Mouse (Mus musculus): ENCODE measurements at regions not wholly inside any gene's neighbourhood (a gene's known extent, or its start where the extent isn't known, plus 50 kb on each side); places are given as distances from the start of the nearest gene placed in this dataset.

DNA sequence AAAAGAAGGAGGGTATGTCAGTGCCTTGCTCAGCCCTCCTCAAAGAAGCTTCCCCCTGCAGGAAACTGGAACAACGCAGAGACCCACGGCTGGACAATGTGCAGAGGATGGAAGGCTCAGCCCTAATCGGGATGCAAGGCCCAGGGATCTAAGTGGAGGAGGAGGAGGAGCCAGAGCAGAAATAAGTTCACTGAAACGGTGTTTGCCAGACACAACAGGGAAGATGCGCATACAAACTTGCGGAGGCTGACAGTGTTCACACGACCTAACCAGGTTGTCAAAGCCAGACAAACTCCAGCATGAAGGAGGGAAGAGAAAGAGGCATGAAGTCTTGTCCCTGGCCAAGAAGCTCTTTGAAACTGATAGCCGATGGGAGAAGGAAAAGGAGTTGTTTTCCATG, 98.3 kb downstream of the Sall1 start:
- Histone ChIP-seq H3K4me1 (ENCODE audit: control insufficient read depth, insufficient read depth, low read length) (no peaks in the 10 kb centered on the region), H3K27ac (ENCODE audit: low read length) (no peak overlapping the region), H3K9ac (ENCODE audit: low read length) (no peak overlapping the region), H3K27me3 (ENCODE audit: control insufficient read depth, insufficient read depth, low read length) (no peaks in the 10 kb centered on the region), H3K36me3 (ENCODE audit: control insufficient read depth, insufficient read depth, low read length) (no peaks in the 10 kb centered on the region), H3K4me3 (replicated peaks; ENCODE audit: low read length) (no peak overlapping the region), H3K9me3 (replicated peaks; ENCODE audit: control insufficient read depth, low read length) (0 out of 2 replicates have a peak, but pooled peaks cover 3% of the 10 kb centered on the region), H3K4me2 (ENCODE audit: low read depth, low read length) (no peak overlapping the region)
- no peak for ATAC-seq (ENCODE audit: insufficient read depth, low FRiP score)
- WGBS, result 60% methylated on average over 8 of the region's 8 CpGs

DNA sequence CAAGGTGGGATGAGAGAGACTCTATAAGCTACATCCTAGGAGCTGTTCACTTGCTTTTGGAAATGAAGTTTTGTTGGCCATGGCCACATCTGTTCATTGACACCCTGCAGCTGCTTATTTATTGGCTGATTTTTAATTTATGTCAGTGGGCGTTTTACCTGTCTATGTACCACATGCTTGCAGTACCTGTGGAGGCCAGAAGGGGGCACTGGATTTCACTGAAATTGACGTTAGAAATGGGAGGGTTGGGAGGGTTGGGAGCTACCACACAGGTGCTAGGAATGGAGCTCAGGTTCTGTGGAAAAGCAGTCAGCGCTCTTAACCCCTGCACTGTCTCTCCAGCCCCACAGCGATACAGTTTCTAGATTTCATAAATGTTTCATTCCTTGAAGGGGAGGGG, 99.9 kb downstream of the Sall1 start:
- H3K9me3 ChIP-seq (replicated peaks; ENCODE audit: control insufficient read depth, low read length), result 0 out of 2 replicates have a peak, but pooled peaks cover 3% of the 10 kb centered on the region
- no peaks in the 10 kb centered on the region for H3K36me3 ChIP-seq (ENCODE audit: control insufficient read depth, insufficient read depth, low read length)
- no peak overlapping the region for H3K9ac ChIP-seq (ENCODE audit: low read length)
- H3K4me2 ChIP-seq (ENCODE audit: low read depth, low read length), result no peak overlapping the region
- H3K27me3 ChIP-seq (ENCODE audit: control insufficient read depth, insufficient read depth, low read length), result no peaks in the 10 kb centered on the region
- 54% methylated on average over 4 of the region's 4 CpGs for WGBS
- no peak overlapping the region for H3K4me3 ChIP-seq (replicated peaks; ENCODE audit: low read length)
- H3K4me1 ChIP-seq (ENCODE audit: control insufficient read depth, insufficient read depth, low read length), result no peaks in the 10 kb centered on the region
- ATAC-seq (ENCODE audit: insufficient read depth, low FRiP score), result no peak
- H3K27ac ChIP-seq (ENCODE audit: low read length), result no peak overlapping the region

DNA sequence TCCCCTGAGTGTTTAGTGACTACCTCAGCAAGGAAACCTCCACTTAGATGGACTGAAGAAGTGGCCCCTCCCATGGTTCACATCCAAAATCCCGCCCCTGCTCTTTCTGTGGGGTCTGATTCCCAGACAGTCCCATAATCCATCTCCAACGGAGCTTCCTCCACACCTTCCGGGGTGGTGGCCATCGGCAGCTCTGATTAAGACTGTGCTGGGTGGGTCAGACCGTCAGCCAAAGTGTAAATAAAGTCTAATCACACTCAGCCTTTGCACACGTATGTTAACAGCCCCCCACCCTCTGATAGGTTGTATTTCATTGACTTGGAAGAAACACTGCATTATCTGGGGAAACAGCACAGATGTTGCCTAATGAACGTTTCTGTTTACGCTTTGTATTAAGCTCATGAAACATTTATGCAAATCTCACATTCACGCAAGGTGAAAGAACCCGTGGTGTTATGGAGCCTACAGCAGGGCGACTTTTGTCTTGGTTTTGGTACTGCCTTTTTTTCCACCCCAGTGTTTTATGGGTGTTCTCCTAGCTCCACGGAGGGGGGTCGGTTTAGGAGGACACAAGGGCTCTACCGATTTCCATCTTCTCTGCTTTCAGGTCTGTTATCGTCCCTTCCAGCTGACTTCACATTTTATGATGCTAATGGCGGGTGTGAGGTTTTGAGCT, 104.8 kb downstream of the Sall1 start:
- Histone ChIP-seq H3K36me3 (ENCODE audit: control insufficient read depth, insufficient read depth, low read length) (no peaks in the 10 kb centered on the region), H3K27ac (ENCODE audit: low read length) (no peak overlapping the region), H3K4me3 (replicated peaks; ENCODE audit: low read length) (no peak overlapping the region), H3K9me3 (replicated peaks; ENCODE audit: control insufficient read depth, low read length) (0 out of 2 replicates have a peak, but pooled peaks cover 3% of the 10 kb centered on the region), H3K27me3 (ENCODE audit: control insufficient read depth, insufficient read depth, low read length) (no peaks in the 10 kb centered on the region), H3K9ac (ENCODE audit: low read length) (no peak overlapping the region), H3K4me1 (ENCODE audit: control insufficient read depth, insufficient read depth, low read length) (no peaks in the 10 kb centered on the region), H3K4me2 (ENCODE audit: low read depth, low read length) (no peak overlapping the region)
- no peak for ATAC-seq (ENCODE audit: insufficient read depth, low FRiP score)
- 47% methylated on average over 16 of the region's 16 CpGs for WGBS

DNA sequence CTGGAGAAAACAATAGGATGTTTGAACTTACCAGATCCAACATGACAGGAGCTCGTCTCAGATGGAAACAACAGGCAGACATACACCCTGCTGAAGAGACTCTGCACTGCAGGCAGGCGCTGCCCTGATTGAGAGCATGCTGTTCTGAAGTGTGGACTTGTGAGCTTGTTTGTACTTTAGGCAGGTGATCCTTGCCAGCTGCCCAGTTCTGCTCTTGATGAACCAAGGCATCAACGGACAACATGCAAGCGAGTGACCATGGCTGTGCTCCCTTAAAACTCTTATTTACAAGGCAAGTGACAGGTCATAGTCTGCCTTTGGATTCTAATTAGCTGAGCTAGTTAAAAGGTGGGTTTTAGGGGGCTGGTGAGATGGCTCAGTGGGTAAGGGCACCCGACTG, 109.3 kb downstream of the Sall1 start:
- H3K27ac ChIP-seq (ENCODE audit: low read length), result no peak overlapping the region
- H3K4me3 ChIP-seq (replicated peaks; ENCODE audit: low read length), result no peak overlapping the region
- H3K36me3 ChIP-seq (ENCODE audit: control insufficient read depth, insufficient read depth, low read length), result no peaks in the 10 kb centered on the region
- no peak for ATAC-seq (ENCODE audit: insufficient read depth, low FRiP score)
- no peaks in the 10 kb centered on the region for H3K27me3 ChIP-seq (ENCODE audit: control insufficient read depth, insufficient read depth, low read length)
- H3K4me2 ChIP-seq (ENCODE audit: low read depth, low read length), result no peak overlapping the region
- no peaks in the 10 kb centered on the region for H3K9me3 ChIP-seq (replicated peaks; ENCODE audit: control insufficient read depth, low read length)
- H3K9ac ChIP-seq (ENCODE audit: low read length), result no peak overlapping the region
- WGBS, result 88% methylated on average over 5 of the region's 5 CpGs
- no peaks in the 10 kb centered on the region for H3K4me1 ChIP-seq (ENCODE audit: control insufficient read depth, insufficient read depth, low read length)

DNA sequence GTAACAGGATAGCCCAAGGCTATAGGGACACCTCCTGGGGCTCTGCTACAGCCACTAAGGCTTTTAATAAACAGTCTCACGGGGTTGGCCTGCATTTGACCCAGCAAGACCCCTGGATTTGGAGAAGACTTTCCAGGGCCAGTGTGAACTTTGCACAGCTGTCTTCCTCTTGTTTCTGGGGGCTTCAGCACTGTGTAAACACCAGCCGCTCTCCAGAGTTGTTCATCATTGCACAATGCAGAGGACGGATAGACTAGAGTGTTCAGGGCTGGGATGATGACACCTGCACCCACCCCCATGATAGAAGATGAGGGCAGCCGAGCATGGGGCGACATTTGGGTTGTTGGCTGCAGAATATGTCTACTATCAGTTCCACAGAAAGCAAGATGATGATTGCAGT, 112.9 kb downstream of the Sall1 start:
- H3K4me3 ChIP-seq (replicated peaks; ENCODE audit: low read length), result no peak overlapping the region
- H3K36me3 ChIP-seq (ENCODE audit: control insufficient read depth, insufficient read depth, low read length), result no peaks in the 10 kb centered on the region
- no peaks in the 10 kb centered on the region for H3K9me3 ChIP-seq (replicated peaks; ENCODE audit: control insufficient read depth, low read length)
- H3K4me1 ChIP-seq (ENCODE audit: control insufficient read depth, insufficient read depth, low read length), result peaks cover 7% of the 10 kb centered on the region
- H3K27ac ChIP-seq (ENCODE audit: low read length), result no peak overlapping the region
- H3K9ac ChIP-seq (ENCODE audit: low read length), result no peak overlapping the region
- H3K4me2 ChIP-seq (ENCODE audit: low read depth, low read length), result no peak overlapping the region
- no peaks in the 10 kb centered on the region for H3K27me3 ChIP-seq (ENCODE audit: control insufficient read depth, insufficient read depth, low read length)
- no peak for ATAC-seq (ENCODE audit: insufficient read depth, low FRiP score)
- 46% methylated on average over 5 of the region's 5 CpGs for WGBS

DNA sequence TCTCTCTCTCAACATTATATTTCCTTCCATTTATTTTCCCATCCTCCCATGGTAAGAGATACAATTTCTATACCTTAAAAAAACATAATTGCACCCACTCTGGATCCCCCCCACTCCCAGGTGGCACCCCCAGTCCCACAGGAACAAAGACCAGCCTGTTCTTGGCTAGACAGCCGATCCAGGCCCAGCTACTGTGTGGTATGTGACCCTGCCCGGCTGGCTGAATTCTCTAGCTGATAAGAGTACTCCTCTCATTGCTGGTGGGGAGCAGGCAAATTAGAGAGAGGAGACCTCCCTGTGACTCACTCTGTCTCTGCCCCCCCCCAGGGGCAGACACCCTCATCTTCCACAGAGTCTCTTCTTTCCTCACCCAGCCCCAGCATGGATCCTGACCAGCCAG, 113.6 kb downstream of the Sall1 start:
- Histone ChIP-seq H3K4me1 (ENCODE audit: control insufficient read depth, insufficient read depth, low read length) (peaks cover 7% of the 10 kb centered on the region), H3K27ac (ENCODE audit: low read length) (no peak overlapping the region), H3K4me2 (ENCODE audit: low read depth, low read length) (no peak overlapping the region), H3K27me3 (ENCODE audit: control insufficient read depth, insufficient read depth, low read length) (no peaks in the 10 kb centered on the region), H3K9ac (ENCODE audit: low read length) (no peak overlapping the region), H3K9me3 (replicated peaks; ENCODE audit: control insufficient read depth, low read length) (no peaks in the 10 kb centered on the region), H3K4me3 (replicated peaks; ENCODE audit: low read length) (no peak overlapping the region), H3K36me3 (ENCODE audit: control insufficient read depth, insufficient read depth, low read length) (no peaks in the 10 kb centered on the region)
- 28% methylated on average over 2 of the region's 2 CpGs for WGBS
- ATAC-seq (ENCODE audit: insufficient read depth, low FRiP score), result no peak

DNA sequence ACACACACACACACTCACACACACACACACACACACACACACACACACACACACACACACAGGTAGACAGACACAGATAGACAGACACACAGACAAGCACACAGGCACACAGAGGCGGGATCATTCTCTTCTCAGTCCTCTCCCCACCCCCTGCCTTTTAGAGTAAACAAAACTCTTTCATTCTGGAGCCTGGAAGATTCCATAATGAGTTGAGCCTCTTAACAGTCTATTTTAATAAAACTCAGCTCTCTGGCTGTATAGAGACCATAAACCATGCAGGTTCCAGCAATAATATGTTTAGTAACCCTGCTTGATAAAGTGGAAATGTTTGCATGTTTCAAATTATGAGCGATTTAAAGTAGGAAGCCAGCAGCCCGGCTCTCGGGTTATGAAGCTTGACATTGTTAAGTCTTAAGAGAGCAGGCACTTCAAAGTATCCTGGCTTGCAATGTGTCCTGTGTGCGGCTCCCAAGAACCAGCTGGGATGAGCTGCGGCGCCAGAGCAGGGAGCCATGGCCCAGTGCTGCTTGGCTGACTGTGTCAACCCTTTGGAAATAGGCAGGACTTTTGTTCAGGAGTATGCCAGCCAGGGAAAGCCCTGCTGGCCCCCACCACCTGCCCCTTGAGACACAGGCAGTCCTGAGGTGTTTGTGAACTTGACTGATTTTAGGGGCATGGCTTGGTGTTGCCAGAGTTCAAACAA, 115.1 kb downstream of the Sall1 start:
- H3K27me3 ChIP-seq (ENCODE audit: control insufficient read depth, insufficient read depth, low read length), result no peaks in the 10 kb centered on the region
- ATAC-seq (ENCODE audit: insufficient read depth, low FRiP score), result peak; percentile 50; the same call in 1 of the 2 replicates
- WGBS, result 26% methylated on average over 7 of the region's 7 CpGs
- H3K9me3 ChIP-seq (replicated peaks; ENCODE audit: control insufficient read depth, low read length), result no peaks in the 10 kb centered on the region
- peak overlapping the region; percentile 38 for H3K27ac ChIP-seq (ENCODE audit: low read length)
- H3K9ac ChIP-seq (ENCODE audit: low read length), result no peak overlapping the region
- H3K4me3 ChIP-seq (replicated peaks; ENCODE audit: low read length), result no peak overlapping the region
- H3K4me2 ChIP-seq (ENCODE audit: low read depth, low read length), result 0 out of 2 replicates have a peak overlapping the region, but pooled peaks have one; percentile 4
- H3K4me1 ChIP-seq (ENCODE audit: control insufficient read depth, insufficient read depth, low read length), result peaks cover 7% of the 10 kb centered on the region
- H3K36me3 ChIP-seq (ENCODE audit: control insufficient read depth, insufficient read depth, low read length), result no peaks in the 10 kb centered on the region

DNA sequence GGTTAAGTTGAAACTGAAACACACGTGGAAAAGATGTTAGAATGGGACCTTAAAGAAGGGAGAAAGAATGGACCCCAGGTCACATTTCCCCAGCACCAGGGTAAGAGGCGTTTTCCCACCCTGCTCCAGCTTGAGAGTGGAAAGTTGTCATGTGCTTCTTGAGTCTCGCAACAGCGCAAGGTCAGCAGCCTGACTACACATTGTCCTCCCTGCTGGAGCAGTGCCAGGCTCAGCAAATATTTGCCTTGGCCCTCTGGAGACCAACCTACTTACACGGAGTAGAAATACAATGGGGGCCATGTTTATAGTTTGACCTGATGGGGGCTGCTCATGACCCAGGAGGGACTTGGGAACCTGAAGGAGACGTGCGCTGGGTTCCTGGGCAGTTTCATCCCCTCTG, 121.1 kb downstream of the Sall1 start:
- Histone ChIP-seq H3K4me1 (ENCODE audit: control insufficient read depth, insufficient read depth, low read length) (0 out of 2 replicates have a peak, but pooled peaks cover 6% of the 10 kb centered on the region), H3K27me3 (ENCODE audit: control insufficient read depth, insufficient read depth, low read length) (no peaks in the 10 kb centered on the region), H3K36me3 (ENCODE audit: control insufficient read depth, insufficient read depth, low read length) (no peaks in the 10 kb centered on the region), H3K4me2 (ENCODE audit: low read depth, low read length) (no peak overlapping the region), H3K4me3 (replicated peaks; ENCODE audit: low read length) (no peak overlapping the region), H3K9me3 (replicated peaks; ENCODE audit: control insufficient read depth, low read length) (no peaks in the 10 kb centered on the region), H3K27ac (ENCODE audit: low read length) (peak overlapping the region; percentile 77), H3K9ac (ENCODE audit: low read length) (no peak overlapping the region)
- peak; percentile 83 for ATAC-seq (ENCODE audit: insufficient read depth, low FRiP score)
- 39% methylated on average over 7 of the region's 7 CpGs for WGBS

DNA sequence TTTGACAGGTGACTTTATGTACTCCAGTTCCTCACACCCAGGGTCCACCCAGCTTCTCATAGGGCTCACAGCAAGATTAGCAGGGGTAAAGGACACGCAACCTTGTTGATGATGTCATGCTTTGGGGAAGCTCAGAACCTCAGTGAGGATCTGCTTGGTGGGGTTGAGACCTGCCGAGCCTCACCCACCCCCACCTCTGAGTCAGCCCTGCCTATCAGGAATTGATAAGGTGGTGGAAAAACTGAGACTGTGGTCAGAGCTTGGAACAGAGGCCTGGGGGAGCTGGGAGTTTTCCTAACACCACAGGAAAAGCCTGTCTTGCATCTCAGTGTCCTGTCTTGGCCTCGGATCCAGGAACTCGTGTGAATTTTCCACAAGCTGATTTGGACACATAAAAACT, 122.0 kb downstream of the Sall1 start:
- Histone ChIP-seq H3K36me3 (ENCODE audit: control insufficient read depth, insufficient read depth, low read length) (no peaks in the 10 kb centered on the region), H3K27me3 (ENCODE audit: control insufficient read depth, insufficient read depth, low read length) (no peaks in the 10 kb centered on the region), H3K9me3 (replicated peaks; ENCODE audit: control insufficient read depth, low read length) (no peaks in the 10 kb centered on the region), H3K4me1 (ENCODE audit: control insufficient read depth, insufficient read depth, low read length) (0 out of 2 replicates have a peak, but pooled peaks cover 6% of the 10 kb centered on the region), H3K4me3 (replicated peaks; ENCODE audit: low read length) (no peak overlapping the region), H3K4me2 (ENCODE audit: low read depth, low read length) (no peak overlapping the region), H3K9ac (ENCODE audit: low read length) (0 out of 2 replicates have a peak overlapping the region, but pooled peaks have one; percentile 21), H3K27ac (ENCODE audit: low read length) (peak overlapping the region; percentile 77)
- 52% methylated on average over 4 of the region's 4 CpGs for WGBS
- peak; percentile 62; the same call in 1 of the 2 replicates for ATAC-seq (ENCODE audit: insufficient read depth, low FRiP score)
